ENCODE assay signal across 9 mouse cellular contexts in genomic region chr10:52417998-52418860, GRCm38 (mm10). TPM values are rescaled to one million over a fixed set of nuclear protein-coding genes. Genes with fewer than 3 reads are reported as not detected.
DNase-seq lines count a peak whose midpoint lies in the region; ATAC-seq and TF ChIP-seq lines count a peak whose summit lies in the region.
"Had no signal": no experiment of that assay in that cellular context is flagged by ENCODE, and none has a peak within 500 bp of the region (broad histone marks: within the 10 kb centered on the region; RNA-seq: fewer than 3 reads in every experiment).

No protein-coding gene starts in this region.

- H3K9me3 ChIP-seq in CH12.LX (replicated peaks; ENCODE audit: low read length) = no peaks in the 10 kb centered on the region
- H3K9me3 ChIP-seq in embryonic facial prominence, embryonic 11.5 days (replicated peaks; ENCODE audit: control insufficient read depth, low read length) = no peaks in the 10 kb centered on the region
- no peaks in the 10 kb centered on the region for H3K9me3 ChIP-seq in hindbrain, embryonic 13.5 days

- peak overlapping the region; percentile 96 for H3K4me2 ChIP-seq in CH12.LX (ENCODE audit: insufficient read depth, low read depth, poor library complexity, severe bottlenecking)
- peak overlapping the region; percentile 64 for H3K4me2 ChIP-seq in embryonic facial prominence, embryonic 11.5 days (ENCODE audit: low read depth, low read length)
- peak overlapping the region; percentile 78 for H3K4me2 ChIP-seq in hindbrain, embryonic 13.5 days

- WGBS in embryonic facial prominence, embryonic 11.5 days = 2% methylated on average over 39 of the region's 39 CpGs
- 2% methylated on average over 39 of the region's 39 CpGs for WGBS in hindbrain, embryonic 13.5 days

- H3K4me3 ChIP-seq in CH12.LX (replicated peaks in 1 of 3; ENCODE audit: low read depth in 2 of 3, low read length in 2 of 3, poor library complexity in 1 of 3) = peak overlapping the region; percentile 86 to 99 (median 92)
- H3K4me3 ChIP-seq in embryonic facial prominence, embryonic 11.5 days (ENCODE audit: low read depth, low read length) = peak overlapping the region; percentile 95
- H3K4me3 ChIP-seq in hindbrain, embryonic 13.5 days = peak overlapping the region; percentile 70

- H3K27ac ChIP-seq in CH12.LX (ENCODE audit: insufficient read depth, low read depth) = 0 out of 2 replicates have a peak overlapping the region, but pooled peaks have one; percentile 31
- H3K27ac ChIP-seq in embryonic facial prominence, embryonic 11.5 days (replicated peaks; ENCODE audit: low read depth, low read length) = peak overlapping the region; percentile 74; the same call in 1 of the 2 replicates
- peak overlapping the region; percentile 97 for H3K27ac ChIP-seq in hindbrain, embryonic 13.5 days

- TF ChIP-seq CTCF in CH12.LX (conservative IDR thresholded peaks at IDR 0.05 in 1 of 2, IDR thresholded peaks at IDR 0.05 in 1 of 2; ENCODE audit: low read depth in 2 of 2, low read length in 2 of 2) = no peak

- H3K9ac ChIP-seq in CH12.LX (ENCODE audit: insufficient read depth, low read depth) = peak overlapping the region; percentile 77
- H3K9ac ChIP-seq in embryonic facial prominence, embryonic 11.5 days (replicated peaks; ENCODE audit: low read length) = peak overlapping the region; percentile 93
- H3K9ac ChIP-seq in hindbrain, embryonic 13.5 days = peak overlapping the region; percentile 80

- intact Hi-C loops in left cerebral cortex, postnatal 4 days (cut with DNase I) = loop anchor here (5.0 to 10.0 kb wide), 2 partner anchors 277 to 459 kb away; partner anchors contain the start of gene Slc35f1

- dilution Hi-C loops in CH12.LX (cut with MboI; ENCODE audit: extremely low pct_ligation_motif_present, extremely low pct_unique_long_range_greater_than_20kb, low sequenced_read_pairs) = no loop called here

- TF ChIP-seq RAD21 in CH12.LX (IDR thresholded peaks at IDR 0.05; ENCODE audit: low read depth, low read length) = no peak

- no peak for TF ChIP-seq EP300 in CH12.LX (IDR thresholded peaks at IDR 0.05; ENCODE audit: low read length)

- peaks cover 0 to 21% of the 10 kb centered on the region in 2 experiments for H3K36me3 ChIP-seq in CH12.LX (replicated peaks in 1 of 2; ENCODE audit: control insufficient read depth in 1 of 2, insufficient read depth in 1 of 2, low read length in 1 of 2)
- H3K36me3 ChIP-seq in embryonic facial prominence, embryonic 11.5 days (replicated peaks; ENCODE audit: control insufficient read depth, insufficient read depth, low read depth, low read length) = no peaks in the 10 kb centered on the region; the same call in 1 of the 2 replicates
- H3K36me3 ChIP-seq in hindbrain, embryonic 13.5 days = no peaks in the 10 kb centered on the region

- peaks cover 31% of the 10 kb centered on the region for H3K79me2 ChIP-seq in CH12.LX (replicated peaks; ENCODE audit: control insufficient read depth, extremely low read depth, insufficient read depth, poor library complexity, severe bottlenecking)

- no peak for TF ChIP-seq POLR2A in CH12.LX (IDR thresholded peaks at IDR 0.05; ENCODE audit: low read depth, low read length)

- in situ Hi-C loops in CH12.LX (cut with MboI; ENCODE audit: low pct_ligation_motif_present, low pct_unique_long_range_greater_than_20kb, low sequenced_read_pairs) = no loop called here

- H3K4me1 ChIP-seq in CH12.LX (ENCODE audit: control insufficient read depth in 1 of 2, insufficient read depth in 2 of 2) = peaks cover 6 to 52% of the 10 kb centered on the region in 2 experiments; a peak in 3 of 4 replicates
- H3K4me1 ChIP-seq in embryonic facial prominence, embryonic 11.5 days (ENCODE audit: control insufficient read depth, insufficient read depth, low read length) = no peaks in the 10 kb centered on the region
- peaks cover 34% of the 10 kb centered on the region for H3K4me1 ChIP-seq in hindbrain, embryonic 13.5 days (replicated peaks)

- no peaks in the 10 kb centered on the region for H3K27me3 ChIP-seq in CH12.LX (replicated peaks)
- no peaks in the 10 kb centered on the region for H3K27me3 ChIP-seq in embryonic facial prominence, embryonic 11.5 days (ENCODE audit: control insufficient read depth, insufficient read depth, low read length)
- H3K27me3 ChIP-seq in hindbrain, embryonic 13.5 days = 0 out of 2 replicates have a peak, but pooled peaks cover 4% of the 10 kb centered on the region

- DNase-seq in adrenal gland, postnatal 10 days = peak; percentile 14
- DNase-seq in adrenal gland, postnatal 14 days = no peak
- DNase-seq in CH12.LX (ENCODE audit: extremely low read depth) = peak; percentile 30
- DNase-seq in embryonic facial prominence, embryonic 11.5 days (ENCODE audit: low spot score) = peak; percentile 8
- no peak for DNase-seq in ovary, adult 18-20 months (ENCODE audit: low spot score)
- no peak for DNase-seq in left cerebral cortex, postnatal 4 days

- ATAC-seq in embryonic facial prominence, embryonic 11.5 days (replicated peaks; ENCODE audit: insufficient number of reproducible peaks, low FRiP score, low TSS enrichment, low read depth) = peak; percentile 67
- peak; percentile 64 for ATAC-seq in hindbrain, embryonic 13.5 days (ENCODE audit: low FRiP score)
- peak; percentile 21 for ATAC-seq in megakaryocyte progenitor cell, adult 5-6 weeks (replicated peaks; ENCODE audit: poor library complexity)

TF ChIP-seq in CH12.LX, 34 proteins besides CTCF, POLR2A, EP300 and RAD21 (continues in another document):
- peak; percentile 36; the same call in 1 of the 2 replicates for TF ChIP-seq USF2 (conservative IDR thresholded peaks at IDR 0.05; ENCODE audit: low read depth, low read length)
- TF ChIP-seq MEF2A (IDR thresholded peaks at IDR 0.05; ENCODE audit: borderline replicate concordance, low read depth, low read length) = no peak
- no peak for TF ChIP-seq HCFC1 (IDR thresholded peaks at IDR 0.05; ENCODE audit: low read depth, low read length)
- no peak for TF ChIP-seq TBP (conservative IDR thresholded peaks at IDR 0.05; ENCODE audit: low read depth, low read length)
- no peak for TF ChIP-seq UBTF (IDR thresholded peaks at IDR 0.05; ENCODE audit: low read depth, low read length)
- TF ChIP-seq NRF1 (IDR thresholded peaks at IDR 0.05; ENCODE audit: low read depth, low read length) = no peak
- TF ChIP-seq IRF4 (IDR thresholded peaks at IDR 0.05; ENCODE audit: low read depth, low read length) = no peak
- TF ChIP-seq SIN3A (IDR thresholded peaks at IDR 0.05; ENCODE audit: low read length) = no peak
- TF ChIP-seq ELF1 (IDR thresholded peaks at IDR 0.05; ENCODE audit: low read depth, low read length) = no peak
- no peak for TF ChIP-seq USF1 (IDR thresholded peaks at IDR 0.05; ENCODE audit: low read depth, low read length)
- no peak for TF ChIP-seq RCOR1 (conservative IDR thresholded peaks at IDR 0.05; ENCODE audit: low read depth, low read length)
- TF ChIP-seq GABPA (IDR thresholded peaks at IDR 0.05; ENCODE audit: insufficient replicate concordance, low read depth, low read length) = no peak
- TF ChIP-seq TCF12 (IDR thresholded peaks at IDR 0.05; ENCODE audit: low read depth, low read length) = no peak
- no peak for TF ChIP-seq PAX5 (IDR thresholded peaks at IDR 0.05; ENCODE audit: low read length)
- no peak for TF ChIP-seq NELFE (IDR thresholded peaks at IDR 0.05; ENCODE audit: low read depth, low read length)

RNA-seq across cellular contexts. Expression of gene Nus1, which starts 0.9 kb away (rescaled TPM):
- 10 to 100 TPM; 40.8 to 44.2 TPM for total RNA-seq in adrenal gland, postnatal 10 days (2021)
- 46.4 and 51.4 TPM in 2 replicates for total RNA-seq in adrenal gland, postnatal 14 days (2021)
- total RNA-seq in CH12.LX (2012; rRNA removed) (15.9 and 19.6 TPM in 2 replicates), CH12.LX (2014; rRNA removed) (27.9 TPM in 2 replicates)
- 51.9 and 60.1 TPM in 2 replicates for polyA plus RNA-seq in CH12.LX (2012; ENCODE audit: insufficient read length, low read depth)
- 14.4 and 16.2 TPM in 2 replicates for polyA plus RNA-seq in embryonic facial prominence, embryonic 11.5 days (2014; fragmentation: Nextera tagmentation; extraction: Ambion mirVana)
- polyA plus RNA-seq in hindbrain, embryonic 13.5 days (2015; fragmentation: Nextera tagmentation; extraction: Ambion mirVana) = 17.8 and 18.6 TPM in 2 replicates
- 33.7 and 37.2 TPM in 2 replicates for total RNA-seq in megakaryocyte progenitor cell, adult 5-6 weeks (2015)
- 26.8 and 41.1 TPM in 2 replicates for total RNA-seq in megakaryocyte progenitor cell, adult 5-6 weeks (2017)
- total RNA-seq in left cerebral cortex, postnatal 4 days (2021) = 10 to 100 TPM; 60.4 to 61.3 TPM

RNA-seq across cellular contexts. Expression of gene Nepn, which starts 29.5 kb away (rescaled TPM):
- under 1 TPM; 0.18 to 0.30 TPM for total RNA-seq in adrenal gland, postnatal 10 days (2021)
- total RNA-seq in adrenal gland, postnatal 14 days (2021) = 0.22 and 0.26 TPM in 2 replicates
- total RNA-seq in CH12.LX (2012; rRNA removed) (not detected in 2 replicates), CH12.LX (2014; rRNA removed) (not detected in 2 replicates)
- polyA plus RNA-seq in CH12.LX (2012; ENCODE audit: insufficient read length, low read depth) = 0.14 TPM in 1 of 2 replicates, not detected in the other
- polyA plus RNA-seq in embryonic facial prominence, embryonic 11.5 days (2014; fragmentation: Nextera tagmentation; extraction: Ambion mirVana) = not detected in 2 replicates
- polyA plus RNA-seq in hindbrain, embryonic 13.5 days (2015; fragmentation: Nextera tagmentation; extraction: Ambion mirVana) = not detected in 2 replicates
- not detected in 2 replicates for total RNA-seq in megakaryocyte progenitor cell, adult 5-6 weeks (2015)
- not detected in 2 replicates for total RNA-seq in megakaryocyte progenitor cell, adult 5-6 weeks (2017)
- not detected for total RNA-seq in left cerebral cortex, postnatal 4 days (2021)
- polyA plus RNA-seq: large intestine, adult 2 months had no signal

RNA-seq across cellular contexts. Expression of gene Gopc, which starts 36.3 kb away (rescaled TPM):
- total RNA-seq in adrenal gland, postnatal 10 days (2021) = 10 to 100 TPM; 22.8 to 23.5 TPM
- total RNA-seq in adrenal gland, postnatal 14 days (2021) = 23.9 and 26.1 TPM in 2 replicates
- total RNA-seq in CH12.LX (2012; rRNA removed) (9.8 and 10.4 TPM in 2 replicates), CH12.LX (2014; rRNA removed) (13.1 and 13.3 TPM in 2 replicates)
- polyA plus RNA-seq in CH12.LX (2012; ENCODE audit: insufficient read length, low read depth) = 16.6 and 17.6 TPM in 2 replicates
- 17.3 TPM in 2 replicates for polyA plus RNA-seq in embryonic facial prominence, embryonic 11.5 days (2014; fragmentation: Nextera tagmentation; extraction: Ambion mirVana)
- polyA plus RNA-seq in hindbrain, embryonic 13.5 days (2015; fragmentation: Nextera tagmentation; extraction: Ambion mirVana) = 24.5 and 26.0 TPM in 2 replicates
- 14.5 and 17.4 TPM in 2 replicates for total RNA-seq in megakaryocyte progenitor cell, adult 5-6 weeks (2015)
- total RNA-seq in megakaryocyte progenitor cell, adult 5-6 weeks (2017) = 16.3 and 17.2 TPM in 2 replicates
- total RNA-seq in left cerebral cortex, postnatal 4 days (2021) = 10 to 100 TPM; 46.3 to 49.7 TPM

RNA-seq across cellular contexts. Expression of gene Gm26741, which starts 59.7 kb away (rescaled TPM):
- not detected for total RNA-seq in adrenal gland, postnatal 10 days (2021)
- not detected in 2 replicates for total RNA-seq in adrenal gland, postnatal 14 days (2021)
- total RNA-seq in CH12.LX (2012; rRNA removed) = not detected in 2 replicates
- total RNA-seq in CH12.LX (2014; rRNA removed) = not detected in 2 replicates
- polyA plus RNA-seq in CH12.LX (2012; ENCODE audit: insufficient read length, low read depth) = not detected in 2 replicates
- not detected in 2 replicates for polyA plus RNA-seq in embryonic facial prominence, embryonic 11.5 days (2014; fragmentation: Nextera tagmentation; extraction: Ambion mirVana)
- not detected in 2 replicates for polyA plus RNA-seq in hindbrain, embryonic 13.5 days (2015; fragmentation: Nextera tagmentation; extraction: Ambion mirVana)
- total RNA-seq in megakaryocyte progenitor cell, adult 5-6 weeks (2015) = not detected in 2 replicates
- not detected in 2 replicates for total RNA-seq in megakaryocyte progenitor cell, adult 5-6 weeks (2017)
- total RNA-seq in left cerebral cortex, postnatal 4 days (2021) = not detected
- polyA plus RNA-seq: large intestine, adult 2 months had no signal

Comparison
In these comparisons a context has a peak if more than half of its experiments do, and no peak if none do; other contexts are left out.
1. DNase-seq: peak in adrenal gland, postnatal 10 days (single experiment), CH12.LX (single experiment) and embryonic facial prominence, embryonic 11.5 days (single experiment); none in adrenal gland, postnatal 14 days (single experiment), ovary, adult 18-20 months (single experiment) and left cerebral cortex, postnatal 4 days (single experiment).
2. H3K27ac ChIP-seq: peak in every context shown above with its lines; median percentile 97 in hindbrain, embryonic 13.5 days; 74 in embryonic facial prominence, embryonic 11.5 days; 31 in CH12.LX.
3. Peak in every context shown above with its lines, with median percentiles within 50 percentile points of each other: H3K4me2 ChIP-seq, H3K4me3 ChIP-seq, H3K9ac ChIP-seq and ATAC-seq.